Mouse (Mus musculus): Measurements from ENCODE around the gene Herpud1.
A peak's percentile ranks its signal among the peaks of the same experiment; 100 is the strongest.
"Not testable (repeated sequence)": the region's sequence is repeated elsewhere in the genome, so short reads cannot be mapped to it uniquely, and the experiment has no call there.

Gene Herpud1

DNA sequence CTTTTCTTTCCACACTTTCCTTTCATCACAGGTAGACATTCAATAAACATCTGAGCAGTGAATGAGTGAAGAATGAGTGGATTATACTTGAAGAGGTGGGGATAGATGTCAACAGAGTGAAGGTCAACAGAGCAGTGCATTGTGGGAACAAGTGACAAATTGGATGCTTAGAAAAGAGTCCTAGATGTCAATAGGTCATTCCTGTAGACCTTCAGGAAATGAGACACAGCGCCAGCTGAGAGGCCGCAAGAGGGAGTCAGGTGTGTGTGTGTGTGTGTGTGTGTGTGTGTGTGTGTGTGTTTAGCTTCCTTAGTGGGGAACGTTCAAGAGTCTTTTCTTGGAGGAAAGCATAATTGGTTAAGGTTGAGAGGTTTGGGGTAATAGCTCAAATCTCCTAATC is 10.1 kb upstream of the Herpud1 start:
- no peak for DNase-seq

DNA sequence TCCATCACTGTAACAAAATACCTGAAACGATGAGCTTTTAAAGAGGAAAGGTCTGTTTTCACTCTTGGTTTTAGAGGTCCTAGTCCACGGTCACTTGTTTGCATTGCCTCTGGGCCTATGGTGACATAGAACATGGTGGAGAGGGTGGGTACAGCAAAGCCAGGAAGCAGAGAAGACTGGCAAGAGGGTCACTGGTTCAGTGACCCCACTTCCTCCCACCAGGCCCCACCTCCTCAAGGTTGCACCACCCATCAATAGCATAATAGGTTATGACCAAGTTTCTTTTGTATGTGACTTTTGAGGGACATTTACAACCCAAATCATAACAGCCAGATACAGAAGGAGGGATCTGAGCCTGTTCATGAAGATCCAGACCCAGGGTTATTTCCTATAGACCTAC is 9.7 kb upstream of the Herpud1 start:
- no peak for DNase-seq

DNA sequence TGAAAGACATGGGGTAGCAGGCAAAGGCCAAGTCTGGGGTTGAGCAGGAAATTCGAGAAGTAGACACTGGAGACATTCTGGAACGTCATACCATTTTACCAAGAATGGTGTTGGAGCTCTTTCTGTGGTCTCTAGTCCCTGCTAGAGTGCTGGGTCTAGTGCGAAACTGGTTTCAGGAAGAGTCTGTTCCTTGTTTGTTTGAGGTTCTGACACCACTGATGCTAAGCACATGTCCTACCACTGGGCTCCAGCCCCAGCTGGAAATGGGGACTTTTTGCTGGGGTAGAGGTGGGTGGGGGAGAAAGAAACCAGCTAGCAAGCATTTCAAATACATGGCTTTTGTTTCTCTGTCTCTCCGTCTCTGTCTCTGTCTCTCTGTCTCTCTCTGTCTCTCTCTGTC is 9.2 kb upstream of the Herpud1 start:
- DNase-seq = no peak

DNA sequence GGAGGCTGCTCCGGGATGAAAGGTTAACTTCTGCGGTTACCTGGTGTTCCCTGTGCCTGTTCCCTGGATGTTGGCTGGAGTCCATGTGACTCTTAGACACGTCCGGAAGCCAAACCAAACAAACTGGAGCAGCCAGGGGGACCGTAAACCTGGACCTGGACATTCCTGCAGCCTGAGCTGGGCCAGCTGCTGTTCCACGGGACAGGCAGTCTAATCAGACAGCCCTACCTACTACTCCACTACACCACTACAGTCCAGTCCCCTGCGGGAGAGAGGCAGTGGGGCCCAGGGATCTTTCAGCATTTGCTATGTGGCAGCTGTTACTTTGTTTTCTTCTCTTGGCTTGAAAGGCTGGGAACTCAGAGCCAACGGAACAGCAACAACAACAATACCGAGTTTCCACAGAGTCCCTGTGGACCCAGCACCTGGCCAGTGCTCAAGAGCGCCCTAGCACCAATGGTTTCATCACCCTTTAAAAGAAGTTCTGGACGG is 8.5 kb upstream of the Herpud1 start:
- peak; percentile 13 for DNase-seq

DNA sequence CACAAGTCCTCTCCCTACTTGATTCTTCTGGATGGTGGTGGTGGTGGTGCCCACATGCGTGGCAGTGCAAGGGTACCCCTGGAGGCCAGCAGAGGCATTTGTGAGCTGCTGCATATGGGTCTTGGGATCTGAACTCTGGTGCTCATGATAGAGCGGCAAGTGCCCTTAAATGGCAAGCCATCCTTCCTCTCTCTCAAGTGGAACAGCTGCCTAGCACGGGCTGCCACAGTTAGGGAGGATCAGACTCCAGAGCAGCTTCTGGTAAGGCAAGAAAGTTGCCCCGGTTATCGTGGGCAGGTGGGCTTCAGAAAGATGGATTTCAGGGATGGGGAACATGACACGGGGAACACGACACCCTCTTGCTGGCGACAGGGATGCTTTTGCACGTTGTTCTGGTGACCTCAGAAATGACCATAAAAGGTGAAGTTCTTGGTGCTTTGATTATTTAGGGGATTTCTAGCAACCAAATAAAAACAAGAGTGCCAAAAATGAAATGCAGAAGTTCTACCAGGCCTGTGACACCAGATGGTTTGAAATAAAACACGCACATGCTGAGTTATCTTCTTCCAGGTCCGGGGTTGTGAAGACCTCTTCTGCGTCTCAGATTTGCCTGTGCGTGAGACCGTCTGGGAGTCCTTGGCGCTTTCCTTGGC is 7.3 kb upstream of the Herpud1 start:
- no peak for DNase-seq

DNA sequence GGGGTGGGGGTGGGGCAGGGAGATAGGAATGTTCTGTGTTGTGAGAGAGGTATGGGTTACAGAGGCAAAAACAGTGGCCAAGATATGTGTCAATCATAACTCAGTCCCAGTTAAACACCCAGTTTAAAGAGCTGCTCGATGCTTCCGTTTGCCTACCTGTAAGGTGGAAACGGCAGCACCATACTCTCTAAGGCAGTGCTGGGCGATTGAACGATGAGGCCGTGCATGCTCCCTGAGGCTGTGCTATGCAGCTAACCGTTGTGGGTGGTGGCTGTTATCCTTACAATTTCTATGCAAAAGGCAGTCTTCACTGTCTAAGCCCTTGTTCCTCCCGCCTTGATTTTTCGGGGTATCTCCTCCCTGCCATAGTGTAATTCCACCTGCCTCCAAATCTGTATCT is 6.6 kb upstream of the Herpud1 start:
- DNase-seq = no peak

DNA sequence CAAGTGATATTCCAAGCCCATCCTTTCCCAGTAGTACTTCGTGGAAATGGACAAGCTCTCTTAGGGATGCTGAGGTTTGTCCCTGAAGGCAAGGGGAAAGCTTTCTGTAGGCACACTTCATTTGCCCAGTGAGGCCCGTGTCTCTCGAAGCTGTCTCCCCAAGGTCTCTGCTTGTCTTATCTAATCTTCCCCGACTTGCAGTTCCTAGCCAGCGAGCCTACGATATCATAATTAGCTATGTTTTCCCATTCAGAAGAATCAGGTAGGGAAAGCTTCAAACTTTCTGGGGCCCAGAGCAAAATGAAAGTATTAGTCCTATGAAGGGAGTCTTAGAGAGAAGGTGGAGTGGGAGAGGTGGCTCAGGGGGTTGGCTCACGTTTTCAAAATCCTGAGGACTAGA is 2.1 kb upstream of the Herpud1 start:
- DNase-seq = no peak

DNA sequence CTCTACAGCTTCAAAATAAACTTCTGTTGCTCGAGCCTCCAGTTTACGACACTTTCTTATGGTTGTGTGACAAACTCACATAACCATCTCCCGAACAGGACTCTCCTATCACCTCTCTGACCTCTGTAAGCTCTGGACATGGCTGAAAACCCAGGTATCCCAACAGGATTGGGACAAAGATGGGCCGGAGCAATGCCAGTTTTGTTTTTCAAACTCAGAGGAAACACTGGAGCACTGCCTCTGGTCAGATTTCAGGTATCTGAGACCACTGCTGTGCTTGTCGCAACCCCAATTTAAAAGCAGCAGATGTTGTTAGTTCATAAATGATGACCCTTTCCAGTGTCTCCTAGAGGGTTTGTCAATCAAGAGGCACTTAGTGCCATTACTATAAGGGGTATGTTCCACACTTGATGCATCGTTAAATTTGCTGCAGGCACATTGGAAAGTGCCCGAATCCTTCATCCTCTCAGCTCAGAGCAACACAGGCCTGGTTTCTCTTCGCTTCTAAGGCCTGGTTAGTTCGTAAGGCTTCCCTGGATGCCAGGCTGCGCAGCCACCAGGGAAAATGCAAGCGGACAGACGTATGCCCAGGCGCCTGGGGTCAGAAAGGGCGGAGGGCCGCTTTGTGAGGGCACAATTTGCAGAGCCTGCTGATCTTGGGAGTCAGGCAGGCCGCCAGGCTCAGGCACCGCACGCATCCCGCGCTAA is 578 bp upstream of the Herpud1 start:
- no peak for DNase-seq

DNA sequence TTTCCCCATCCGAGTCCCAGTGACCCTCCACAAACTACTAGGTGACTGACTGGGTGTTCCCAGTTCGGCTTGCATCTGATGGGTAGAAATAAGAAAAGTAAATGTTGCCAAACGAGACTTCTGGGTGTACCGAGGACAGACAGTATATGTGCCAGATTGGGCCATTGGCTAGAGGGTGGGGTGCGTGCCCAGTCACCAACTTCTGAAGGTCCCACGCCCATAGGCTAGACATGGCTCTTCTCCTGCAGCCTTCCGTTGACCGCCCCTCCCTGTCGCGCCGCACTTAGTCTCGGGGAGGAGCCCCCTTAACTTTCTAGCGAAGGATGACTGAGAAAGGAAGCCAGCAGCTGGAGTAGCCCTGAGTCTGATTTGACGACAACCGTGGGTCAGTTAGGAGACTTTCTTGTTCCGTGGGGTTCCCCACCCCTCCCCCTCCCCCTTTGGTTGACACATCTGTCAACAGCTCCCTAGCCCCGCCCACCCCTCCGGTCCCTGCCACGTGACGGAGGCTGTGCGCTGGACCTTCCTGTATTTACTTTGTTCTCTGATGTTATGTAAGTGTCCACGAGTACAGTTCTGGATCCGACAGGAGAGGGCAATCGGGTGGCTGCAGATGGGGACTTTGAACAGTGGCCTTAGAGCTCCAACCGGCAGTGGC is 918 bp downstream of the Herpud1 start:
- peak; percentile 90 for DNase-seq

DNA sequence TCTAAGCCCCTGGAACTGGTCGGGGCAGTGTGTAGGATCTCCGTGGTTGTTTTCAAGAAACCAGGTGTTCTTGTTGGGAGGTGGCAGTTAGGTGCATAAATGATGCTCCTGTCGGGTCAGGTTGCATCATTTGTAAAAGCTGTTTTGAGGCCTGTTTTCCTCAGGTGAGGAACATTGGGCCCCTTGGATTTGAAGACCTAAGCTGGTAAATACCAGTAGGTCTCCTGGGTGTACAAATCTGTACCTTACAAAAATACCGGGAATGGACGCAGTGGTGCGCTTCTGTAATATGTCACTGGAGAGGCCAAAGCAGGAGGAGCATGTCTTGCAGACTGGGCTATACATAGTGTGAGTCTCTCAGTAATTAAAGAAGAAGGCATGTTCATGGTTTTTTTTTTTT is 1.5 kb downstream of the Herpud1 start:
- no peak for DNase-seq

DNA sequence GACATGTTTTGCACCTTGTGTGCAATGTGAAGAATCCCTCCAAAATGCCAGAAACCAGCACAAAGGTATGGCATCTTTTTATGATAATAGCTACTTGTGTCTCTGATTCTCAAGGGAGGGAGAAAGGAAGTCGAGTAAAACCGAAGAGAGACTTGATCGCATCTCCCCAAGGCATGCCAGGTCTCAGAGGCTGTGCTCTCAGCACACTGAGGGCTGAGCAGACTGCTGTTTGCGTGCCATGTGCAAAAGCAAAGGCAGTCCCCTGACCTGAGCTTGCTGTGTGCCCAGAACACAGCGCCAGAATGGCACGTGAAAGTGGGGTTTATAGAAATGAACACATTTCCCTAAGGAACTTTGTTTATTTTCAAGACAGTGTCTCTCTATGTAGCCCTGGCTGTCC is 3.3 kb downstream of the Herpud1 start:
- DNase-seq = no peak

DNA sequence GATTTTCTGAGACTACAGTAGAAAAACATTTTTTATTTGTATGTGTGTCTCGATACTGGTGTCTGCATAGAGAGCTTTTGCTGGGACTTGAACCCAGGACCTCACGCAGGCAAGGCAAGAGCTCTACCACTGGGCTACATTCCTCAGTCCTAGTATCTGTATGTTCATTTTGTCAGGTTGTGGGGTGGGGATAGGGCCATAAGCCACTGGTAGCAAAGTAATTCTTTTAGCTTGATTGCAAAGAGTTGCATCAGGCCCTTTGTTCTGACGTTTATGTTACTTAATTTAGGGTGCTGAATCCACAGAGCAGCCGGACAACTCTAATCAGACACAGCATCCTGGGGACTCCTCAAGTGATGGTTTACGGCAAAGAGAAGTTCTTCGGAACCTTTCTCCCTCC is 4.2 kb downstream of the Herpud1 start:
- no peak for DNase-seq

DNA sequence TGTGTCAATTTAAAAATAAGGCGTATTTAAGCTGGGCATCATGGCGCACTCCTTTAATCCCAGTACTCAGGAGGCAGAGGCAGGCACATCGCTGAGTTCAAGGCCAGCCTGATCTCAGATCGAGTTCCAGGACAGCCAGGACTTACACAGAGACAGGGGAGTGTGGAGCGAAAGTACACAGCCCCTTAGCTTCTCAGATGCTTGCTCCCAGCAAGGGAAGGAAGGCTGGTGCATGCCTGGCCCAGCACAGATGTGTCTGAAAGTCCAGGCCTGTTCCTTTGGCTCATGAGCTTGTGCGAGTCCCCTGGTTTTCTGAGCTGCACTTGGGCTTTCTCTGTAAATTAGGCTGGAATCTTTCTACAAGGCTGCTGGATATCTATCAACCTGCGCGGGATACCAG is 4.7 kb downstream of the Herpud1 start:
- DNase-seq = no peak

DNA sequence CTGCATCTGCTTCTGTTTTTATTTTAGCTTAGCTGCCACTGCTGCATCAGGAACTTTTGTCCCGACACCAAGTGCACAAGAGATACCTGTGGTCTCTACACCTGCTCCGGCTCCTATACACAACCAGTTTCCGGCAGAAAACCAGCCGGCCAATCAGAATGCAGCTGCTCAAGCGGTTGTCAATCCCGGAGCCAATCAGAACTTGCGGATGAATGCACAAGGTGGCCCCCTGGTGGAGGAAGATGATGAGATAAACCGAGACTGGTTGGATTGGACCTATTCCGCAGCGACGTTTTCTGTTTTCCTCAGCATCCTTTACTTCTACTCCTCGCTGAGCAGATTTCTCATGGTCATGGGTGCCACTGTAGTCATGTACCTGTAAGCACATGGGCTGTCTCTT is 5.9 kb downstream of the Herpud1 start:
- DNase-seq = peak; percentile 47

DNA sequence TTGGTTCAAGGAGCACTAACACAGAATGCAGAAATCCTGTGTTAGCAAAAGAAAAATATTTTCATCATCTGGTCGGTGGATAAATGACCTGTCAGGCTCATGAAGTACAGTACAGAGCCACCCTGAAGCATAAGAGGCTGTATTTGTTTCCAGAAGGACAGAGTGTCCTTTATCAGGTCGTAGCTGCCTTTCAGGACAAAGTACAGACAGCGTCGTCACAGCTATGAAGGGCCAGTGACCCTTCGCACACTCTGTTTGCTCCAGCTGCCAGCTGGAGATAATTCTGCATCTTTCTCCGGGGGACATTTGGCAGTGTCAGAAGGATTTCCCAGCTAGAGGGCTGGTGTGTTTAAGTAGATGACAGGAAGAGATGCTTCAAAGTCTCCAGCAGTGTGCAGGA is 6.4 kb downstream of the Herpud1 start:
- DNase-seq = no peak

DNA sequence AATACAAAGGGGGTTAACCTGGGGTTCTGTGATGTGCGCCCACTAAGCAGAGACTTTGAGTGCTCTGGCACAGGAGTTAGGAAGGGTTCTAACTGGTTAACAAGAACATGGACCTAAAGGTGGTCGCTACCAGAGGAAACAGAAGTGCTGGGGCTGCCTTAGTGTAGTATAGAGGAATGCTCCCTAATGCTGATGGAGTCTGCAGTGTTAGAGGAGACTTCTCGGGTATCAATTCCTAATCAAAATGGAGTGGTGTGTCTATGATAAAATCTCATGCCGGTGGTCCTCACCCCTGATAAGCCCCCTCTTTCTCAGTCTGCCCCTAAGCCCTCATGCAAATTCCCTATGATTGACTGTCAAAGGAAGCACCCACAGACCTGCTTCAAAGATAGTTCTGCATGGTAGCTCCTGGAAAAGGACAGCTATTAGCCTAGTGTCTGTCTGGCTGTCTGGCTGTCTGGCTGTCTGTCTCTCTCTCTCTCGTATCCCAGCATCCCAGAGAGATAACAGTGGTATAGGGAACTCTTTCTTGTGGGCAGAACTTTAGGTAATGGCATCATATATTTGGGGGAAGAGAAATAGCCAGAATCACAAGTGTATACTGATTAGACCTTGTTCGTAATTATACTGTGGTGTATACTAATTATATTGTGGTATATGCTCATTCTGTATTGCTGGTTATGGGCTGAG is 9.8 kb downstream of the Herpud1 start:
- DNase-seq = no peak

DNA sequence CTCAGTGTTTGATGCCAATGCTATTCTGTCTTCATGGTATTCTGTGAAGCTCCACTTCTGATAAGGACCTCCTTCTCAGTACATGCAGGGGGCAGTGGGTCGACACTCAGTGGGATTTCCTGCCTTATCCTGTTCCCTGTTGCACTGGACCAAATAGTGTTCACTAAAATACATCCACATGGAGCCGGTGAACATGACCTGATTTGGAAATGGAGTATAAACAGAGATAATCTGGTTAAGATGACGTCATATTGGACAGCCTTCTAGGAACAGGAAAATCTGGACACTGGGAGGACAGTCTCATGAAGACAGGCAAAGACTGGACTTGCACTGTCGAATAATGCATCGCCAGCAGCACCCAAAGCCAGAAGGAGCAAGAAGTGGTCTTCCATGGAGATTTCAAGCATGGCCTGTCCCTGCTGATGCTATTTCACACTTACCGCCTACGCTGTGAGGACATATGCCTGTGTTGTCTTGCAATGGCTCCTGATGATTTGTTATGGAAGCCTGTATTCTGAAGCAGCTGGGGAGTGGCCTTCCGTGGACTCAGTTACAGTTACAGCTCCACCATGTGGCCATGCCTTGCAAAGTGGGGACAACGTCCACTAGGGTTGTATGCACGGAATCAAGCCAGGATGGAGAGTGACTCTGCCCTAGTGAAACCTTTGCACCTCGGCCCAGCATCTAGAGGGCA is 10.9 kb downstream of the Herpud1 start:
- peak; percentile 61 for DNase-seq

DNA sequence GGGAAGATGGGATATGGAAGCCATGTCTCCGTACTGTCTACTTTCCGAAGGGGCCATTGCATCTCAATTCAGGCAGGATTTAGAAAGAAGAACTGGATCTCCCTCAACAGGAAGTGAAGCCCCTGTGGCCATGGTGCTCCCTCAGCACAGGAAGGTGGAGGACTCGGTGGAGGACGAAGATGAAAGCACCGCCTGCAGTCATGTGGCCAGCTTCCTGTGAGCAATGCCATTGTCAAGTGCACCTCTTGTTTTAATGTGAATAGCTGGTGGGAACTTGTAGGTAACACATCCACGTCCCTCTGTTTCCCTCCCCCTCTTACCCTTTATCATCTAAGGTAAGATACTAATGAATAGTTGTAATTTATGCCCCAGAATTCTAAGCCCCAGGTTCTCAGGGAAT is 12.3 kb downstream of the Herpud1 start:
- no peak for DNase-seq

DNA sequence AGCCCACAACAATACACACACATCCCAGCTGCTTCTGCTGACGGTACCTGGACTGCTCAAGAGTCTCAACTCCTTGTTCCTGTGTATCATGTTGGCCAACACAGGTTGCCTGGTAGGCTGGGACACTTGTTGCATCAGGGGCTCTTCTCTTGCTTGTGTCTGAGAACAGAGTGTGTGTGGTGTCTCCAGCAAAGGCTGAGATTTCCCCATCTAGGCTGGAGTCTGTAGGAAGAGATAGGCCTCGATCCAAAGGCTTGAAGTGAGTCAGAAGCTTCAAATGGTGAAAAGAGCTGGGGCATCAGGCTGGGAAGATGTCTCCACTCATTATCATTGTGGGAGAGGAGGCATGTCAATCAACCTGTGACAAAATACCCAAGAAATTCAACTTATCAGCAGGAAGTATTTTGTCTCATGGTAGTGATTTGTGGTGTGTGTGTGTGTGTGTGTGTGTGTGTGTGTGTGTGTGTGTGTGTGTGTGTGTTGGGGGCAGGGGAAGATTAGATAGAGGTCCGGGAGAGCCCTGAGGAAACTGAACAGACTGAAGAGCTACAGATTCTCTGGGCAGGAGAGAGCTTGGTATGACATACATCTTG is 13.2 kb downstream of the Herpud1 start:
- no peak for DNase-seq

DNA sequence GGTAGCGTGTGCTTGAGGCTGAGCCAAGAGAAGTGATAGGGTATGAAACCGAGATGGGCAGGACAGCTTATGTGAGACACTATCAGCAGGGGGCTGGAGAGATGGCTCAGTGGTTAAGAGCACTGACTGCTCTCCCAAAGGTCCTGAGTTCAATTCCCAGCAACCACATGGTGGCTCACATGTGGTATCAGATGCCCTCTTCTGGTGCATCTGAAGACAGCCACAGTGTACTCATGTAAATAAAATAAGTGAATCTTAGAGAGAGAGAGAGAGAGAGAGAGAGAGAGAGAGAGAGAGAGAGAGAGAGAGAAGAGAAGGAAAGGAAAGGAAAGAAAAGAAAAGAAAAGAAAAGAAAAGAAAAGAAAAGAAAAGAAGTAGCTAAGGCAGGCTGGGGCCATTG is 13.7 kb downstream of the Herpud1 start:
- DNase-seq = not testable (repeated sequence)

DNA sequence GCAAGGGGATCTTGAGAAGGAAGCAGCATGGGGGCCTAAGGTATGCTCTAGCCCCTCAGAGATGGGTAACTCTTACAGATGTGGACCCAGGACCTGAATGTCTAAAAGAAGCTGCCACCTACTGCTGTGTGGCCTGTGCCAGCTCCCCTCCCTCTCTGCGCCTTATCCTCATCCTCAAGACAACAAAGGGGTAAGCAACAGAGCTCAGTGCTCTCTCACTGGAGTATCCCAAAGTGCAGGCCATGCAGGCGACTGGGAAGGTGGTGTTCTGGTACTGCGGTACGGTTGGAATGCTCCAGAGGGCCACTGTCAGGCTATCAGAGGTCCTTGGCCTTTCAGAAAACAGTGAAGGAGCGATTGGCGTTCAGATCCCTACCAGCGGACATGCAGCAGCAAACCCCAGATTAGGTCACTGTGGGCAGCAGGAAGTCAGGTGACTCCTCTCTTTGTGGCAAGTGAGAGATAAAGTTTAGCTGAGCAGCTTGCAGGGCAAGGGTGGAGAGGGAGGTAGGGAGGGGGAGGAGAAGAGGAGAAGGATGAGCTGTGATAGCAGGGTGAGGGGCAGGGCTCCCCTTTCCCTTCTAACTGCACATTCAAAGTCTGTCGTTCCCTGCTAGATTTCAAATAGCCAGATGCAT is 22.3 kb downstream of the Herpud1 start:
- no peak for DNase-seq

DNA sequence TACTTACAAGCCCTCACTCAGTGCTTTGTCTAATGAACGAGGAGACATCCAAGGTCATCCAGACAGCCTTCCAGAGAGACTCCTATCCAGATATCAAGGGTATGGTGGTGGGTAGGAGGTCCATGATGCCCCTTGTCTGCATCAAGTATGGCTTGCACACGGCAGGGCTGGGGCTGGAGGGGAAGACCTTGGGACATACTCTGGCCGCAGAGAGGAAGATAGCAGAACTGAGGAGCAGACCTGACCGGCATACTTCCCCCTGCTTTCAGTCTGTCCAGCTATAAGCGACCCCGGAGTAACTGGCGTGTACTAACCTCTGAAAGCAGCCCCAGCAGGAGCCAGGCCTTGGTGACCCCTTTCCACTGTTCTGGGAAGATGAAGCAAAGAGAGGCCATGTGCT is 23.3 kb downstream of the Herpud1 start:
- no peak for DNase-seq
